Mouse (Mus musculus): ENCODE measurements around the gene Atp6ap1l. TPM values are rescaled to one million over a fixed set of nuclear protein-coding genes. Genes with fewer than 3 reads are reported as not detected.
"Not testable (repeated sequence)": the region's sequence is repeated elsewhere in the genome, so short reads cannot be mapped to it uniquely, and the experiment has no call there.

The Atp6ap1l gene
- polyA plus RNA-seq (2012; ENCODE audit: insufficient read depth, low replicate concordance), result 6.0 TPM in 1 of 2 replicates, not detected in the other

- TF ChIP-seq GATA1 (IDR thresholded peaks at IDR 0.05; ENCODE audit: borderline replicate concordance, low read length) (no peak), FLI1 (IDR thresholded peaks at IDR 0.05; ENCODE audit: low read length) (no peak)
- peaks cover 5% of the 10 kb centered on the region; the same call in 1 of the 2 replicates for H3K9me3 ChIP-seq
- no peak within 1 kb of the TSS for H3K4me3 ChIP-seq (replicated peaks)
Measured at GRCm38 (mm10) chr13:90905176-90905575, at the start of gene Atp6ap1l. TSS of gene Atp6ap1l (minus strand) at chr13:90905355.

GRCm38 (mm10) chr13:90939600-90939999 lies 34.4 kb upstream of the Atp6ap1l start:
- Histone ChIP-seq H3K9me3 (no peaks in the 10 kb centered on the region), H3K36me3 (replicated peaks; ENCODE audit: low read length) (no peaks in the 10 kb centered on the region), H3K4me1 (no peaks in the 10 kb centered on the region), H3K4me3 (replicated peaks) (no peak overlapping the region), H3K27me3 (replicated peaks) (no peaks in the 10 kb centered on the region)
- TF ChIP-seq FLI1 (IDR thresholded peaks at IDR 0.05; ENCODE audit: low read length), result no peak

More at GRCm38 (mm10) chr13:90905176-90905575, at the start of gene Atp6ap1l:
- Histone ChIP-seq H3K4me1 (no peaks in the 10 kb centered on the region), H3K27me3 (replicated peaks) (no peaks in the 10 kb centered on the region), H3K36me3 (replicated peaks; ENCODE audit: low read length) (no peaks in the 10 kb centered on the region)

GRCm38 (mm10) chr13:90939192-90939591 lies 34.0 kb upstream of the Atp6ap1l start:
- Histone ChIP-seq H3K4me1 (no peaks in the 10 kb centered on the region), H3K4me3 (replicated peaks) (no peak overlapping the region), H3K9me3 (no peaks in the 10 kb centered on the region), H3K36me3 (replicated peaks; ENCODE audit: low read length) (no peaks in the 10 kb centered on the region), H3K27me3 (replicated peaks) (no peaks in the 10 kb centered on the region)
- TF ChIP-seq FLI1 (IDR thresholded peaks at IDR 0.05; ENCODE audit: low read length), result no peak
- no peak for TF ChIP-seq GATA1 (IDR thresholded peaks at IDR 0.05; ENCODE audit: borderline replicate concordance, low read length)

GRCm38 (mm10) chr13:90935852-90936251 lies 30.7 kb upstream of the Atp6ap1l start:
- TF ChIP-seq GATA1 (IDR thresholded peaks at IDR 0.05; ENCODE audit: borderline replicate concordance, low read length) (no peak), FLI1 (IDR thresholded peaks at IDR 0.05; ENCODE audit: low read length) (no peak)
- Histone ChIP-seq H3K27me3 (replicated peaks) (no peaks in the 10 kb centered on the region), H3K4me1 (no peaks in the 10 kb centered on the region), H3K36me3 (replicated peaks; ENCODE audit: low read length) (no peaks in the 10 kb centered on the region), H3K4me3 (replicated peaks) (no peak overlapping the region), H3K9me3 (no peaks in the 10 kb centered on the region)

- H3K27me3 ChIP-seq (replicated peaks), result no peaks in the 10 kb centered on the region
- H3K36me3 ChIP-seq (replicated peaks; ENCODE audit: low read length), result peaks cover 3% of the 10 kb centered on the region
- H3K9me3 ChIP-seq, result no peaks in the 10 kb centered on the region
- H3K4me1 ChIP-seq, result peaks cover 8% of the 10 kb centered on the region; the same call in 1 of the 2 replicates
- TF ChIP-seq FLI1 (IDR thresholded peaks at IDR 0.05; ENCODE audit: low read length) (no peak), GATA1 (IDR thresholded peaks at IDR 0.05; ENCODE audit: borderline replicate concordance, low read length) (no peak)
- no peak overlapping the region for H3K4me3 ChIP-seq (replicated peaks)
Measured at GRCm38 (mm10) chr13:90933256-90933655, 28.1 kb upstream of the Atp6ap1l start.

DNA sequence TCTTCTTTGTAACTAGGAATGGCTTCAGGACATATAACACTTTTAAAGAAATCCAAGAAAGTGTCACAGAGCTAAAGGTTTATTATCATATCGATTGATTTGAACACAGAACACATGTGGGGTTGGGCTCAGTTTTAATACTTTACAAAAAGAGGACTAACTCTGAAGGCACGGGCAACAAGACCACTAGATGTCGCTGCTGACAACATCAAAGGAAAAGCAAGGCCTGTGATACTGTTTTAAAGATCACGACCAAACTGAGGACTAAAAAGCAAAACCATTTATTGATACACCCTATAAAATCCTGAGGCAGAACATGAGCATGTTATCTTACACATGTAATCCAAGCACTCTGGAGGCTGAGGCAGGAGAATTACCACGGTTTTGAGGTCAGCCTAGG lies 24.7 kb upstream of the Atp6ap1l start:
- Histone ChIP-seq H3K36me3 (replicated peaks; ENCODE audit: low read length) (peaks cover 31% of the 10 kb centered on the region), H3K4me1 (peaks cover 8% of the 10 kb centered on the region; the same call in 1 of the 2 replicates), H3K4me3 (replicated peaks) (no peak overlapping the region), H3K27me3 (replicated peaks) (no peaks in the 10 kb centered on the region), H3K9me3 (no peaks in the 10 kb centered on the region)
- TF ChIP-seq FLI1 (IDR thresholded peaks at IDR 0.05; ENCODE audit: low read length), result no peak
- no peak for TF ChIP-seq GATA1 (IDR thresholded peaks at IDR 0.05; ENCODE audit: borderline replicate concordance, low read length)

GRCm38 (mm10) chr13:90928266-90928665 lies 23.1 kb upstream of the Atp6ap1l start:
- H3K36me3 ChIP-seq (replicated peaks; ENCODE audit: low read length), result peaks cover 34% of the 10 kb centered on the region
- not testable (repeated sequence) for H3K27me3 ChIP-seq (replicated peaks); H3K9me3 ChIP-seq; H3K4me3 ChIP-seq (replicated peaks); H3K4me1 ChIP-seq

GRCm38 (mm10) chr13:90926938-90927633 lies 21.9 kb upstream of the Atp6ap1l start:
- no peak for TF ChIP-seq FLI1 (IDR thresholded peaks at IDR 0.05; ENCODE audit: low read length)
- TF ChIP-seq GATA1 (IDR thresholded peaks at IDR 0.05; ENCODE audit: borderline replicate concordance, low read length), result no peak
- peaks cover 34% of the 10 kb centered on the region for H3K36me3 ChIP-seq (replicated peaks; ENCODE audit: low read length)
- H3K9me3 ChIP-seq, result no peaks in the 10 kb centered on the region
- H3K27me3 ChIP-seq (replicated peaks), result no peaks in the 10 kb centered on the region
- no peak overlapping the region for H3K4me3 ChIP-seq (replicated peaks)
- peaks cover 8% of the 10 kb centered on the region; the same call in 1 of the 2 replicates for H3K4me1 ChIP-seq

DNA sequence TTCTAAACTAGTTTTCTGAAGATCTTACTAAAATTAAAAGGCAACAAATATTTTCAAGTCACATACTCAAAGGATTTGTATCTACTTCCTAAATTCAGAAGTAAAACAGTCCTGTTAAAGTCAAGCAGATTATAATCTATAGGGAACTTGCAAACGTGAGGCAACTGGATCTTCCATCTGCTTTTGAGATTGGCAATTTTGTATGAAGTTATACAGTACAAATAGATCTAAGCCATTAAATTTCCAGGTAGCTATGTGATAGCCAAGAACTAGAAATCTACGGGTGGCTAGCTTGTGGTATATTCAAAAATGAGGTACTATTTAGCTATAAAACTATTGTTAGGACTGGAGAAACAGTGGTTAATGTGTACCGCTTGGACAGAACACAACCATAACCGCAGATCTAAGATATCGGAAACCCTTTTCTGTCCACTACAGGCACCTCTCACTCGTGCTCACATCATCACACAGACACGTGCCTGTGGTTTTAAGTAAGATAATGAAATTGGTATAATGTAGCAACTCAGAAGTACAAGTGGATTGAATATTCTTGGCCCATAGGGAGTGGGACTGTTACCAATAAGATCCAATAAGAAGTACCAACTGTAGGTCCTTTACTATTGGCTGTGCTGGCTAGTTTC lies 21.1 kb upstream of the Atp6ap1l start:
- no peaks in the 10 kb centered on the region for H3K9me3 ChIP-seq
- TF ChIP-seq GATA1 (IDR thresholded peaks at IDR 0.05; ENCODE audit: borderline replicate concordance, low read length), result no peak
- TF ChIP-seq FLI1 (IDR thresholded peaks at IDR 0.05; ENCODE audit: low read length), result no peak
- H3K4me3 ChIP-seq (replicated peaks), result no peak overlapping the region
- H3K36me3 ChIP-seq (replicated peaks; ENCODE audit: low read length), result peaks cover 34% of the 10 kb centered on the region
- H3K27me3 ChIP-seq (replicated peaks), result no peaks in the 10 kb centered on the region
- H3K4me1 ChIP-seq, result peaks cover 8% of the 10 kb centered on the region; the same call in 1 of the 2 replicates

- no peak overlapping the region for H3K4me3 ChIP-seq (replicated peaks)
- TF ChIP-seq FLI1 (IDR thresholded peaks at IDR 0.05; ENCODE audit: low read length), result no peak
- no peak for TF ChIP-seq GATA1 (IDR thresholded peaks at IDR 0.05; ENCODE audit: borderline replicate concordance, low read length)
- H3K27me3 ChIP-seq (replicated peaks), result no peaks in the 10 kb centered on the region
- H3K4me1 ChIP-seq, result peaks cover 8% of the 10 kb centered on the region; the same call in 1 of the 2 replicates
- peaks cover 34% of the 10 kb centered on the region for H3K36me3 ChIP-seq (replicated peaks; ENCODE audit: low read length)
- no peaks in the 10 kb centered on the region for H3K9me3 ChIP-seq
Measured at GRCm38 (mm10) chr13:90925191-90925590, 20.0 kb upstream of the Atp6ap1l start.

All from megakaryocyte, embryonic 14.5 days (primary cell).